Mouse (Mus musculus) thymus, adult 2 months (tissue): ENCODE data around the gene Lbx2.

ENCODE experiments used
- CTCF ChIP-seq: fragments of 200-500 bp; IDR thresholded peaks from 2 replicates; pipeline ENCODE4 v1.5.1; 2012; ENCODE audit warnings: mild to moderate bottlenecking, control low read depth, low read length, moderate library complexity, borderline replicate concordance; ENCODE audit not compliant: control insufficient read depth, poor library complexity, insufficient read depth; ENCODE audit errors: extremely low read depth
- POLR2A ChIP-seq: fragments of 200-500 bp; IDR thresholded peaks from 2 replicates; pipeline ENCODE4 v1.6.1; 2012; ENCODE audit warnings: mild to moderate bottlenecking, low read length, control low read depth, moderate library complexity; ENCODE audit not compliant: control insufficient read depth, poor library complexity, insufficient read depth; ENCODE audit errors: extremely low read depth

DNA sequence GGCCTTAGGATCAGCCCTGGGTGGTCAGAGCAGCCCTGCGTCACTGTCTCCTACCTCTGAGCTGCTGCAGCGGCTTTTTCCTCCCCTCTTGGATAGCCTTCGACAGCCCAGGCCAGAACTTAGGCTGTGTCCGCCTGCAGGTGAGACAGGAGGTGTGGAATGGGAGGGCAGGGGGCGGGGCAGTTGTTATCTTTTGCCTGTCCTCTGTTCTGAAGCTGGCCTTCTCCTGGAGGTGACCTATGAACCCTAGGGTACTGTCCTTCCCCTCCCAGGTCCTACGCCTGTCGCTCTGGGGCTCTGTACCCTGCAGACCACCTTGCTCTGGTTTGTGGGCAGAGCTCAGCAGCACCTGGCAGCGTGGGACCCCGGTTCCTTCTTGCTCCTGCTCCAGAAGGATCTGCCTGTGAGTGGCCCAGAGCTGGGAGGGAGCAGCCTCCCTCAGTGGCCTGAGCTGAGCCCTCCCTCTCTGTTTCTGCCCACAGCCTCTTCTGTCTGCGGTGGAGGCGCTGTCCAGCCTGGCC is 17.0 kb downstream of the Lbx2 start:
- TF ChIP-seq CTCF = no peak
- TF ChIP-seq POLR2A = no peak
